Mouse (Mus musculus) limb, embryonic 14.5 days (tissue): ENCODE measurements at regions not wholly inside any gene's neighbourhood (a gene's known extent, or its start where the extent isn't known, plus 50 kb on each side); places are given as distances from the start of the nearest gene placed in this dataset.
A peak's percentile ranks its signal among the peaks of the same experiment; 100 is the strongest.

Experiments used
- ATAC-seq: fragments of 200-750 bp; cut with Nextera tagmentation; 2 replicates; pipeline ENCODE4 v1.8.0; 2017; ENCODE audit warnings: low read depth, moderate number of reproducible peaks, moderate TSS enrichment; ENCODE audit not compliant: low FRiP score
- DNase-seq: peaks from one replicate; pipeline ENCODE4 v3.0.0-alpha.2; 2015; ENCODE audit warnings: low spot score
- H3K27ac ChIP-seq: fragments of 300-500 bp; sonication (generic); replicated peaks from 2 replicates; pipeline ENCODE4 v1.5.1; 2014; ENCODE audit warnings: low read depth, mild to moderate bottlenecking, low read length, moderate library complexity, mixed read lengths
- H3K27me3 ChIP-seq: fragments of 300-500 bp; sonication (generic); 2 replicates; pipeline ENCODE4 v1.6.1; 2014; ENCODE audit warnings: low read length, mixed read lengths; ENCODE audit not compliant: control insufficient read depth, insufficient read depth
- H3K36me3 ChIP-seq: fragments of 300-500 bp; sonication (generic); 2 replicates; pipeline ENCODE4 v1.6.1; 2014; ENCODE audit warnings: mild to moderate bottlenecking, low read length, moderate library complexity, mixed read lengths; ENCODE audit not compliant: control insufficient read depth, insufficient read depth
- H3K4me1 ChIP-seq: fragments of 300-500 bp; sonication (generic); 2 replicates; pipeline ENCODE4 v1.6.1; 2014; ENCODE audit warnings: antibody characterized with exemption, low read length, mixed read lengths; ENCODE audit not compliant: control insufficient read depth, insufficient read depth
- H3K4me2 ChIP-seq: fragments of 300-500 bp; sonication (generic); replicated peaks from 2 replicates; pipeline ENCODE4 v1.6.1; 2014; ENCODE audit warnings: low read depth, mild to moderate bottlenecking, low read length, moderate library complexity; ENCODE audit not compliant: severe bottlenecking
- H3K4me3 ChIP-seq: fragments of 300-500 bp; sonication (generic); replicated peaks from 2 replicates; pipeline ENCODE4 v1.5.1; 2014; ENCODE audit warnings: low read length
- H3K9ac ChIP-seq: fragments of 300-500 bp; sonication (generic); 2 replicates; pipeline ENCODE4 v1.6.1; 2014; ENCODE audit warnings: mild to moderate bottlenecking, low read depth, low read length, moderate library complexity; ENCODE audit not compliant: severe bottlenecking
- H3K9me3 ChIP-seq: fragments of 300-500 bp; sonication (generic); 2 replicates; pipeline ENCODE4 v1.6.1; 2016; ENCODE audit warnings: low read length; ENCODE audit not compliant: control insufficient read depth
- POLR2A ChIP-seq: fragments of 200-500 bp; IDR thresholded peaks from 2 replicates; pipeline ENCODE4 v1.8.0; 2012; ENCODE audit warnings: inconsistent platforms, mild to moderate bottlenecking, moderate library complexity, borderline replicate concordance; ENCODE audit not compliant: insufficient read depth, insufficient read length; ENCODE audit errors: extremely low read depth
- WGBS: fragments of 180-500 bp; shearing (Covaris S2); extraction: QIAGEN DNeasy Blood & Tissue Kit; methylation state at CpG from one replicate; pipeline ENCODE4 v1.1.7; 2014; 5-methylcytosine and 5-hydroxymethylcytosine counted together

- Histone ChIP-seq H3K36me3 (no peaks in the 10 kb centered on the region), H3K27me3 (no peaks in the 10 kb centered on the region), H3K4me3 (no peak overlapping the region), H3K9ac (no peak overlapping the region), H3K4me2 (no peak overlapping the region), H3K27ac (no peak overlapping the region), H3K9me3 (peaks cover 8% of the 10 kb centered on the region), H3K4me1 (no peaks in the 10 kb centered on the region)
- DNase-seq (no peak), ATAC-seq (no peak)
- 47% methylated on average over 5 of the region's 5 CpGs for WGBS
- no peak for TF ChIP-seq POLR2A
Observed at GRCm38 (mm10) chr1:57564676-57565075, 157.8 kb upstream of the Tyw5 start.

GRCm38 (mm10) chr1:57572097-57572496 lies 165.2 kb upstream of the Tyw5 start:
- Histone ChIP-seq H3K9ac (no peak overlapping the region), H3K9me3 (peaks cover 8% of the 10 kb centered on the region), H3K27me3 (no peaks in the 10 kb centered on the region), H3K4me1 (0 out of 2 replicates have a peak, but pooled peaks cover 5% of the 10 kb centered on the region), H3K27ac (0 out of 2 replicates have a peak overlapping the region, but pooled peaks have one; percentile 28), H3K4me2 (no peak overlapping the region), H3K36me3 (no peaks in the 10 kb centered on the region), H3K4me3 (no peak overlapping the region)
- WGBS = 84% methylated on average over 5 of the region's 5 CpGs
- ATAC-seq (no peak), DNase-seq (no peak)
- TF ChIP-seq POLR2A = no peak

GRCm38 (mm10) chr1:57573829-57574228 lies 166.9 kb upstream of the Tyw5 start:
- Histone ChIP-seq H3K9me3 (no peaks in the 10 kb centered on the region), H3K27me3 (no peaks in the 10 kb centered on the region), H3K4me1 (peaks cover 12% of the 10 kb centered on the region), H3K4me2 (no peak overlapping the region), H3K4me3 (no peak overlapping the region), H3K9ac (no peak overlapping the region), H3K36me3 (no peaks in the 10 kb centered on the region), H3K27ac (no peak overlapping the region)
- ATAC-seq = peak; percentile 76; the same call in 1 of the 2 replicates
- TF ChIP-seq POLR2A = no peak
- WGBS = 59% methylated on average over 6 of the region's 6 CpGs
- peak; percentile 44 for DNase-seq

GRCm38 (mm10) chr1:57574530-57574929 lies 167.6 kb upstream of the Tyw5 start:
- H3K4me2 ChIP-seq = no peak overlapping the region
- no peaks in the 10 kb centered on the region for H3K9me3 ChIP-seq
- H3K27me3 ChIP-seq = no peaks in the 10 kb centered on the region
- H3K4me3 ChIP-seq = no peak overlapping the region
- H3K4me1 ChIP-seq = peaks cover 15% of the 10 kb centered on the region
- H3K27ac ChIP-seq = no peak overlapping the region
- 94% methylated on average over 6 of the region's 6 CpGs for whole genome bisulfite sequencing
- no peaks in the 10 kb centered on the region for H3K36me3 ChIP-seq
- no peak for TF ChIP-seq POLR2A
- no peak overlapping the region for H3K9ac ChIP-seq
- no peak for ATAC-seq
- DNase-seq = no peak

GRCm38 (mm10) chr1:57576066-57576753 lies 169.3 kb upstream of the Tyw5 start:
- H3K27ac ChIP-seq = no peak overlapping the region
- no peak for ATAC-seq
- TF ChIP-seq POLR2A = no peak
- no peaks in the 10 kb centered on the region for H3K27me3 ChIP-seq
- 90% methylated on average over 5 of the region's 5 CpGs for WGBS
- H3K9me3 ChIP-seq = no peaks in the 10 kb centered on the region
- H3K4me2 ChIP-seq = no peak overlapping the region
- H3K4me3 ChIP-seq = no peak overlapping the region
- no peak for DNase-seq
- H3K36me3 ChIP-seq = no peaks in the 10 kb centered on the region
- peaks cover 24% of the 10 kb centered on the region for H3K4me1 ChIP-seq
- H3K9ac ChIP-seq = no peak overlapping the region

GRCm38 (mm10) chr1:57579086-57579485 lies 172.2 kb upstream of the Tyw5 start:
- no peak for TF ChIP-seq POLR2A
- DNase-seq (peak; percentile 97), ATAC-seq (peak; percentile 93)
- 15% methylated on average over 3 of the region's 3 CpGs for WGBS
- H3K27ac ChIP-seq = peak overlapping the region; percentile 94
- H3K36me3 ChIP-seq = no peaks in the 10 kb centered on the region
- peaks cover 19% of the 10 kb centered on the region for H3K4me1 ChIP-seq
- no peak overlapping the region for H3K9ac ChIP-seq
- H3K4me2 ChIP-seq = no peak overlapping the region
- H3K9me3 ChIP-seq = no peaks in the 10 kb centered on the region
- H3K4me3 ChIP-seq = no peak overlapping the region
- no peaks in the 10 kb centered on the region for H3K27me3 ChIP-seq
